Mouse (Mus musculus) neural tube, embryonic 12.5 days (tissue): ENCODE data around the gene Cmss1. TPM values are rescaled to one million over a fixed set of nuclear protein-coding genes. Genes with fewer than 3 reads are reported as not detected.

ENCODE experiments used
- ATAC-seq: fragments of 200-750 bp; cut with Nextera tagmentation; 2 replicates; pipeline ENCODE4 v1.8.0; 2017; ENCODE audit warnings: low read depth, mild to moderate bottlenecking, moderate TSS enrichment, moderate library complexity; ENCODE audit not compliant: low FRiP score
- H3K27ac ChIP-seq: fragments of 300-500 bp; sonication (generic); 2 replicates; pipeline ENCODE4 v1.5.1; 2016
- H3K27me3 ChIP-seq: fragments of 300-500 bp; sonication (generic); replicated peaks from 2 replicates; pipeline ENCODE4 v1.6.1; 2016; ENCODE audit warnings: mild to moderate bottlenecking
- H3K36me3 ChIP-seq: fragments of 300-500 bp; sonication (generic); 2 replicates; pipeline ENCODE4 v1.6.1; 2016; ENCODE audit warnings: mild to moderate bottlenecking
- H3K4me1 ChIP-seq: fragments of 300-500 bp; sonication (generic); 2 replicates; pipeline ENCODE4 v1.6.1; 2016
- H3K4me2 ChIP-seq: fragments of 300-500 bp; sonication (generic); replicated peaks from 2 replicates; pipeline ENCODE4 v1.6.1; 2016; ENCODE audit warnings: mild to moderate bottlenecking
- H3K4me3 ChIP-seq: fragments of 300-500 bp; sonication (generic); 2 replicates; pipeline ENCODE4 v1.5.1; 2016
- H3K9ac ChIP-seq: fragments of 300-500 bp; sonication (generic); 2 replicates; pipeline ENCODE4 v1.6.1; 2016; ENCODE audit warnings: mild to moderate bottlenecking
- H3K9me3 ChIP-seq: fragments of 300-500 bp; sonication (generic); 2 replicates; pipeline ENCODE4 v1.6.1; 2016; ENCODE audit warnings: mild to moderate bottlenecking
- WGBS: fragments of 180-500 bp; shearing (Covaris S2); methylation state at CpG from one replicate; pipeline ENCODE4 v1.1.7; 2016; 5-methylcytosine and 5-hydroxymethylcytosine counted together
- polyA plus RNA-seq: library from polyadenylated mRNA; unstranded; fragments of >200 nt; fragmentation: Nextera tagmentation; extraction: Ambion mirVana; gene quantifications from 2 replicates; pipeline ENCODE4 v1.2.1, GENCODE M21; 2016

Gene Cmss1
- polyA plus RNA-seq, 1 experiment from 2014 or later, result 37.9 TPM

GRCm38 (mm10) chr16:57336770-57337423, 269.8 kb downstream of the Cmss1 start:
- Histone ChIP-seq H3K4me2 (no peak overlapping the region), H3K27me3 (no peaks in the 10 kb centered on the region), H3K27ac (no peak overlapping the region), H3K9ac (no peak overlapping the region), H3K36me3 (no peaks in the 10 kb centered on the region), H3K4me3 (no peak overlapping the region), H3K9me3 (no peaks in the 10 kb centered on the region), H3K4me1 (no peaks in the 10 kb centered on the region)
- ATAC-seq, result no peak
- 78% methylated on average over 11 of the region's 11 CpGs for WGBS

- no peak for ATAC-seq
- WGBS, result 82% methylated on average over 7 of the region's 7 CpGs
- H3K27me3 ChIP-seq, result no peaks in the 10 kb centered on the region
- H3K27ac ChIP-seq, result no peak overlapping the region
- no peak overlapping the region for H3K4me3 ChIP-seq
- no peak overlapping the region for H3K4me2 ChIP-seq
- H3K9ac ChIP-seq, result no peak overlapping the region
- H3K4me1 ChIP-seq, result no peaks in the 10 kb centered on the region
- no peaks in the 10 kb centered on the region for H3K36me3 ChIP-seq
- H3K9me3 ChIP-seq, result no peaks in the 10 kb centered on the region
These were observed 274.4 kb downstream of the Cmss1 start for GRCm38 (mm10) chr16:57332301-57332700.

GRCm38 (mm10) chr16:57330111-57330510, 276.6 kb downstream of the Cmss1 start:
- Histone ChIP-seq H3K27ac (no peak overlapping the region), H3K27me3 (no peaks in the 10 kb centered on the region), H3K9me3 (no peaks in the 10 kb centered on the region), H3K4me2 (no peak overlapping the region), H3K4me1 (no peaks in the 10 kb centered on the region), H3K9ac (no peak overlapping the region), H3K4me3 (no peak overlapping the region), H3K36me3 (no peaks in the 10 kb centered on the region)
- no peak for ATAC-seq
- 82% methylated on average over 2 of the region's 2 CpGs for WGBS

GRCm38 (mm10) chr16:57329028-57329427, 277.6 kb downstream of the Cmss1 start:
- no peak overlapping the region for H3K9ac ChIP-seq
- H3K9me3 ChIP-seq, result no peaks in the 10 kb centered on the region
- H3K36me3 ChIP-seq, result no peaks in the 10 kb centered on the region
- no peaks in the 10 kb centered on the region for H3K4me1 ChIP-seq
- H3K4me3 ChIP-seq, result no peak overlapping the region
- H3K27me3 ChIP-seq, result no peaks in the 10 kb centered on the region
- no peak overlapping the region for H3K27ac ChIP-seq
- ATAC-seq, result no peak
- H3K4me2 ChIP-seq, result no peak overlapping the region
- 81% methylated on average over 8 of the region's 8 CpGs for WGBS

GRCm38 (mm10) chr16:57326996-57327395, 279.7 kb downstream of the Cmss1 start:
- no peak for ATAC-seq
- Histone ChIP-seq H3K9ac (no peak overlapping the region), H3K4me1 (no peaks in the 10 kb centered on the region), H3K36me3 (no peaks in the 10 kb centered on the region), H3K9me3 (no peaks in the 10 kb centered on the region), H3K27ac (no peak overlapping the region), H3K4me3 (no peak overlapping the region), H3K4me2 (no peak overlapping the region), H3K27me3 (no peaks in the 10 kb centered on the region)
- WGBS, result 73% methylated on average over 7 of the region's 7 CpGs

GRCm38 (mm10) chr16:57319284-57320124, 287.2 kb downstream of the Cmss1 start:
- no peak overlapping the region for H3K27ac ChIP-seq
- no peak for ATAC-seq
- no peaks in the 10 kb centered on the region for H3K36me3 ChIP-seq
- no peak overlapping the region for H3K4me3 ChIP-seq
- 71% methylated on average over 7 of the region's 7 CpGs for WGBS
- H3K27me3 ChIP-seq, result no peaks in the 10 kb centered on the region
- H3K9ac ChIP-seq, result no peak overlapping the region
- H3K4me2 ChIP-seq, result no peak overlapping the region
- no peaks in the 10 kb centered on the region for H3K9me3 ChIP-seq
- H3K4me1 ChIP-seq, result no peaks in the 10 kb centered on the region

- Histone ChIP-seq H3K4me3 (no peak overlapping the region), H3K27ac (no peak overlapping the region), H3K9me3 (no peaks in the 10 kb centered on the region), H3K36me3 (no peaks in the 10 kb centered on the region), H3K4me1 (no peaks in the 10 kb centered on the region), H3K4me2 (no peak overlapping the region), H3K9ac (no peak overlapping the region), H3K27me3 (no peaks in the 10 kb centered on the region)
- 77% methylated on average over 8 of the region's 8 CpGs for WGBS
- no peak for ATAC-seq
These were observed 288.0 kb downstream of the Cmss1 start for GRCm38 (mm10) chr16:57318637-57319125.

- H3K27me3 ChIP-seq, result no peaks in the 10 kb centered on the region
- no peak overlapping the region for H3K27ac ChIP-seq
- no peak overlapping the region for H3K9ac ChIP-seq
- no peak overlapping the region for H3K4me3 ChIP-seq
- no peak for ATAC-seq
- WGBS, result 56% methylated on average over 13 of the region's 13 CpGs
- H3K4me1 ChIP-seq, result no peaks in the 10 kb centered on the region
- no peak overlapping the region for H3K4me2 ChIP-seq
- no peaks in the 10 kb centered on the region for H3K9me3 ChIP-seq
- no peaks in the 10 kb centered on the region for H3K36me3 ChIP-seq
These were observed 288.6 kb downstream of the Cmss1 start for GRCm38 (mm10) chr16:57317882-57318636.

- H3K4me2 ChIP-seq, result no peak overlapping the region
- H3K9ac ChIP-seq, result no peak overlapping the region
- ATAC-seq, result no peak
- H3K9me3 ChIP-seq, result no peaks in the 10 kb centered on the region
- WGBS, result 76% methylated on average over 4 of the region's 4 CpGs
- no peaks in the 10 kb centered on the region for H3K27me3 ChIP-seq
- no peak overlapping the region for H3K27ac ChIP-seq
- no peak overlapping the region for H3K4me3 ChIP-seq
- H3K36me3 ChIP-seq, result no peaks in the 10 kb centered on the region
- H3K4me1 ChIP-seq, result no peaks in the 10 kb centered on the region
These were observed 289.5 kb downstream of the Cmss1 start for GRCm38 (mm10) chr16:57317127-57317526.

GRCm38 (mm10) chr16:57315026-57315425, 291.6 kb downstream of the Cmss1 start:
- H3K9ac ChIP-seq, result no peak overlapping the region
- ATAC-seq, result no peak
- no peaks in the 10 kb centered on the region for H3K36me3 ChIP-seq
- 95% methylated on average over 9 of the region's 9 CpGs for WGBS
- no peaks in the 10 kb centered on the region for H3K9me3 ChIP-seq
- H3K4me1 ChIP-seq, result no peaks in the 10 kb centered on the region
- no peak overlapping the region for H3K4me3 ChIP-seq
- H3K27me3 ChIP-seq, result no peaks in the 10 kb centered on the region
- H3K27ac ChIP-seq, result no peak overlapping the region
- no peak overlapping the region for H3K4me2 ChIP-seq

GRCm38 (mm10) chr16:57314236-57314635, 292.4 kb downstream of the Cmss1 start:
- Histone ChIP-seq H3K36me3 (no peaks in the 10 kb centered on the region), H3K9ac (no peak overlapping the region), H3K4me1 (no peaks in the 10 kb centered on the region), H3K27ac (no peak overlapping the region), H3K4me3 (no peak overlapping the region), H3K4me2 (no peak overlapping the region), H3K27me3 (no peaks in the 10 kb centered on the region), H3K9me3 (no peaks in the 10 kb centered on the region)
- WGBS, result 87% methylated on average over 3 of the region's 3 CpGs
- no peak for ATAC-seq

GRCm38 (mm10) chr16:57313487-57313886, 293.2 kb downstream of the Cmss1 start:
- Histone ChIP-seq H3K4me1 (no peaks in the 10 kb centered on the region), H3K9me3 (no peaks in the 10 kb centered on the region), H3K4me3 (no peak overlapping the region), H3K4me2 (no peak overlapping the region), H3K27me3 (no peaks in the 10 kb centered on the region), H3K36me3 (no peaks in the 10 kb centered on the region), H3K9ac (no peak overlapping the region), H3K27ac (no peak overlapping the region)
- ATAC-seq, result no peak
- WGBS, result 90% methylated on average over 3 of the region's 3 CpGs
